Mouse (Mus musculus) stomach, embryonic 14.5 days (tissue): ENCODE measurements around the gene Dusp13. TPM values are rescaled to one million over a fixed set of nuclear protein-coding genes. Genes with fewer than 3 reads are reported as not detected.

Experiments used
- polyA plus RNA-seq: library from polyadenylated mRNA; unstranded; fragments of >200 nt; fragmentation: Nextera tagmentation; extraction: Ambion mirVana; gene quantifications from 2 replicates; pipeline ENCODE4 v1.2.1, GENCODE M21; 2014

Dusp13 gene
- polyA plus RNA-seq, 1 experiment from 2014 or later, result not detected

Other genes with a start within 250 kb of the Dusp13 start
- not detected in 2 replicates for gene Dupd1, start 36.6 kb downstream of the Dusp13 start, polyA plus RNA-seq
- gene Samd8, start 650 bp downstream of the Dusp13 start, polyA plus RNA-seq, result 13.8 and 15.0 TPM in 2 replicates
- gene Vdac2, start 74.1 kb upstream of the Dusp13 start, polyA plus RNA-seq, result 271 and 278 TPM in 2 replicates
- 25.8 and 29.8 TPM in 2 replicates for gene Comtd1, start 97.8 kb upstream of the Dusp13 start, polyA plus RNA-seq
- gene Zfp503, start 238.4 kb upstream of the Dusp13 start, polyA plus RNA-seq, result 15.2 and 17.0 TPM in 2 replicates